Mouse (Mus musculus) intestine, embryonic 14.5 days (tissue): ENCODE measurements around the gene Olfr157. TPM values are rescaled to one million over a fixed set of nuclear protein-coding genes. Genes with fewer than 3 reads are reported as not detected.

Source experiments
- ATAC-seq: fragments of 200-750 bp; cut with Nextera tagmentation; replicated peaks from 2 replicates; pipeline ENCODE4 v1.8.0; 2017; ENCODE audit warnings: low read depth, moderate number of reproducible peaks, moderate TSS enrichment, moderate library complexity; ENCODE audit not compliant: low FRiP score, low TSS enrichment
- DNase-seq: peaks from one replicate; pipeline ENCODE4 v3.0.0-alpha.2; 2018; ENCODE audit warnings: low spot score
- H3K27ac ChIP-seq: fragments of 300-500 bp; sonication (generic); 2 replicates; pipeline ENCODE4 v1.5.1; 2014; ENCODE audit warnings: low read depth, mild to moderate bottlenecking, control low read depth
- H3K27me3 ChIP-seq: fragments of 300-500 bp; sonication (generic); replicated peaks from 2 replicates; pipeline ENCODE4 v1.6.1; 2014; ENCODE audit warnings: low read length, control low read depth; ENCODE audit not compliant: control insufficient read depth, insufficient read depth
- H3K36me3 ChIP-seq: fragments of 300-500 bp; sonication (generic); 2 replicates; pipeline ENCODE4 v1.6.1; 2014; ENCODE audit warnings: low read length, control low read depth; ENCODE audit not compliant: control insufficient read depth, insufficient read depth
- H3K4me1 ChIP-seq: fragments of 300-500 bp; sonication (generic); replicated peaks from 2 replicates; pipeline ENCODE4 v1.6.1; 2014; ENCODE audit warnings: low read length, control low read depth, mixed read lengths; ENCODE audit not compliant: control insufficient read depth, insufficient read depth
- H3K4me2 ChIP-seq: fragments of 300-500 bp; sonication (generic); 2 replicates; pipeline ENCODE4 v1.6.1; 2014; ENCODE audit warnings: low read length
- H3K4me3 ChIP-seq: fragments of 300-500 bp; sonication (generic); 2 replicates; pipeline ENCODE4 v1.5.1; 2014; ENCODE audit warnings: low read depth, low read length, control low read depth, mixed read lengths
- H3K9ac ChIP-seq: fragments of 300-500 bp; sonication (generic); 2 replicates; pipeline ENCODE4 v1.6.1; 2014; ENCODE audit warnings: mild to moderate bottlenecking, low read length
- H3K9me3 ChIP-seq: fragments of 300-500 bp; sonication (generic); 2 replicates; pipeline ENCODE4 v1.6.1; 2016; ENCODE audit warnings: low read length, control low read depth; ENCODE audit not compliant: control insufficient read depth
- WGBS: fragments of 180-500 bp; shearing (Covaris S2); extraction: QIAGEN DNeasy Blood & Tissue Kit; methylation state at CpG from one replicate; pipeline ENCODE4 v1.1.7; 2014; 5-methylcytosine and 5-hydroxymethylcytosine counted together
- polyA plus RNA-seq: library from polyadenylated mRNA; unstranded; fragments of >200 nt; fragmentation: Nextera tagmentation; extraction: Ambion mirVana; gene quantifications from 2 replicates; pipeline ENCODE4 v1.2.1, GENCODE M21; 2014

Gene Olfr157
- not detected in 2 replicates for polyA plus RNA-seq

- H3K9ac ChIP-seq, result no peak within 1 kb of the TSS
- WGBS, result 71% methylated on average over 1 of the region's 1 CpGs
- no peaks in the 10 kb centered on the region for H3K4me1 ChIP-seq
- H3K4me3 ChIP-seq, result no peak within 1 kb of the TSS
- no peak within 1 kb of the TSS for H3K4me2 ChIP-seq
- no peak within 1 kb of the TSS for H3K27ac ChIP-seq
- DNase-seq (no peak), ATAC-seq (no peak)
- H3K27me3 ChIP-seq, result no peaks in the 10 kb centered on the region
- H3K9me3 ChIP-seq, result 0 out of 2 replicates have a peak, but pooled peaks cover 3% of the 10 kb centered on the region
- H3K36me3 ChIP-seq, result no peaks in the 10 kb centered on the region
These were observed at the start of gene Olfr157 for GRCm38 (mm10) chr4:43840101-43840500. TSS of gene Olfr157 (minus strand) at chr4:43840201.

GRCm38 (mm10) chr4:43884196-43884595, 44.2 kb upstream of the Olfr157 start:
- Histone ChIP-seq H3K4me2 (no peak overlapping the region), H3K27me3 (no peaks in the 10 kb centered on the region), H3K36me3 (no peaks in the 10 kb centered on the region), H3K9me3 (no peaks in the 10 kb centered on the region), H3K9ac (no peak overlapping the region), H3K4me1 (peaks cover 16% of the 10 kb centered on the region), H3K27ac (no peak overlapping the region), H3K4me3 (no peak overlapping the region)
- 28% methylated on average over 4 of the region's 4 CpGs for WGBS
- DNase-seq (no peak), ATAC-seq (no peak)

- H3K36me3 ChIP-seq, result no peaks in the 10 kb centered on the region
- ATAC-seq (no peak), DNase-seq (no peak)
- no peak overlapping the region for H3K4me3 ChIP-seq
- H3K4me2 ChIP-seq, result no peak overlapping the region
- no peak overlapping the region for H3K9ac ChIP-seq
- no peaks in the 10 kb centered on the region for H3K9me3 ChIP-seq
- peaks cover 32% of the 10 kb centered on the region for H3K4me1 ChIP-seq
- H3K27me3 ChIP-seq, result no peaks in the 10 kb centered on the region
- no peak overlapping the region for H3K27ac ChIP-seq
- WGBS, result 78% methylated on average over 6 of the region's 6 CpGs
These were observed 39.6 kb upstream of the Olfr157 start for GRCm38 (mm10) chr4:43879566-43879965.

- peaks cover 21% of the 10 kb centered on the region for H3K4me1 ChIP-seq
- no peaks in the 10 kb centered on the region for H3K36me3 ChIP-seq
- ATAC-seq (no peak), DNase-seq (no peak)
- H3K4me2 ChIP-seq, result no peak overlapping the region
- H3K9me3 ChIP-seq, result no peaks in the 10 kb centered on the region
- 32% methylated on average over 5 of the region's 5 CpGs for WGBS
- H3K27me3 ChIP-seq, result no peaks in the 10 kb centered on the region
- H3K9ac ChIP-seq, result no peak overlapping the region
- H3K27ac ChIP-seq, result no peak overlapping the region
- no peak overlapping the region for H3K4me3 ChIP-seq
These were observed 38.2 kb upstream of the Olfr157 start for GRCm38 (mm10) chr4:43878121-43878776.

GRCm38 (mm10) chr4:43877230-43877629, 37.2 kb upstream of the Olfr157 start:
- no peaks in the 10 kb centered on the region for H3K36me3 ChIP-seq
- H3K9ac ChIP-seq, result no peak overlapping the region
- ATAC-seq (no peak), DNase-seq (no peak)
- peaks cover 21% of the 10 kb centered on the region for H3K4me1 ChIP-seq
- WGBS, result 95% methylated on average over 1 of the region's 1 CpGs
- no peak overlapping the region for H3K4me2 ChIP-seq
- H3K9me3 ChIP-seq, result no peaks in the 10 kb centered on the region
- no peaks in the 10 kb centered on the region for H3K27me3 ChIP-seq
- H3K4me3 ChIP-seq, result no peak overlapping the region
- H3K27ac ChIP-seq, result no peak overlapping the region

- H3K36me3 ChIP-seq, result no peaks in the 10 kb centered on the region
- peak overlapping the region; percentile 80 for H3K4me2 ChIP-seq
- DNase-seq (no peak), ATAC-seq (peak; percentile 71)
- peak overlapping the region; percentile 81 for H3K9ac ChIP-seq
- H3K9me3 ChIP-seq, result no peaks in the 10 kb centered on the region
- under 1% methylated on average over 20 of the region's 20 CpGs for WGBS
- peak overlapping the region; percentile 67; the same call in 1 of the 2 replicates for H3K27ac ChIP-seq
- peak overlapping the region; percentile 91 for H3K4me3 ChIP-seq
- no peaks in the 10 kb centered on the region for H3K27me3 ChIP-seq
- H3K4me1 ChIP-seq, result peaks cover 21% of the 10 kb centered on the region
These were observed 36.0 kb upstream of the Olfr157 start for GRCm38 (mm10) chr4:43875919-43876411.

- Histone ChIP-seq H3K4me1 (peaks cover 21% of the 10 kb centered on the region), H3K27me3 (no peaks in the 10 kb centered on the region), H3K4me2 (peak within 1 kb of the TSS; percentile 80), H3K9me3 (no peaks in the 10 kb centered on the region), H3K36me3 (no peaks in the 10 kb centered on the region), H3K9ac (peak within 1 kb of the TSS; percentile 81), H3K4me3 (peak within 1 kb of the TSS; percentile 91), H3K27ac (peak within 1 kb of the TSS; percentile 67; the same call in 1 of the 2 replicates)
- under 1% methylated on average over 71 of the region's 73 CpGs for WGBS
- ATAC-seq, result peak; percentile 91
- peak; percentile 97 for DNase-seq
These were observed 35.3 kb upstream of the Olfr157 start, which contains the start of gene Reck for GRCm38 (mm10) chr4:43875160-43875918. TSS of gene Reck (plus strand) at chr4:43875530.

- peak overlapping the region; percentile 81; the same call in 1 of the 2 replicates for H3K9ac ChIP-seq
- no peak overlapping the region for H3K27ac ChIP-seq
- H3K4me1 ChIP-seq, result peaks cover 21% of the 10 kb centered on the region
- peak overlapping the region; percentile 80 for H3K4me2 ChIP-seq
- peak; percentile 32 for DNase-seq
- no peak for ATAC-seq
- H3K27me3 ChIP-seq, result no peaks in the 10 kb centered on the region
- no peaks in the 10 kb centered on the region for H3K36me3 ChIP-seq
- H3K4me3 ChIP-seq, result no peak overlapping the region
- WGBS, result 48% methylated on average over 7 of the region's 7 CpGs
- no peaks in the 10 kb centered on the region for H3K9me3 ChIP-seq
These were observed 34.5 kb upstream of the Olfr157 start for GRCm38 (mm10) chr4:43874501-43874900.
